In genomic region chr5:20858404-20858803, GRCm38 (mm10) we compare ENCODE assay signal across 25 mouse cellular contexts. TPM values are rescaled to one million over a fixed set of nuclear protein-coding genes. Genes with fewer than 3 reads are reported as not detected.
DNase-seq lines count a peak whose midpoint lies in the region; ATAC-seq and TF ChIP-seq lines count a peak whose summit lies in the region.
"Had no signal": no experiment of that assay in that cellular context is flagged by ENCODE, and none has a peak within 500 bp of the region (broad histone marks: within the 10 kb centered on the region; RNA-seq: fewer than 3 reads in every experiment).

No protein-coding gene starts in this region.

- H3K36me3 ChIP-seq in heart, adult 2 months (ENCODE audit: control insufficient read depth, insufficient read depth, low read length): peaks cover 2% of the 10 kb centered on the region; the same call in 1 of the 2 replicates
- no peaks in the 10 kb centered on the region for H3K36me3 ChIP-seq in liver, embryonic 16.5 days (ENCODE audit: control insufficient read depth, insufficient read depth)
- H3K36me3 ChIP-seq: hindbrain, embryonic 12.5 days; hindbrain, embryonic 15.5 days had no signal

- intact Hi-C loops in heart, adult 2 months (cut with DNase I): no loop called here
- intact Hi-C loops in heart, postnatal 25 days (cut with DNase I): no loop called here

- WGBS in heart, adult 2 months: 76% methylated on average over 2 of the region's 2 CpGs
- 75% methylated on average over 2 of the region's 2 CpGs for WGBS in liver, embryonic 16.5 days (ENCODE audit: insufficient replicate concordance)

- TF ChIP-seq CTCF in heart, adult 2 months (IDR thresholded peaks at IDR 0.05): no peak

- no peak for TF ChIP-seq EP300 in heart, adult 2 months (IDR thresholded peaks at IDR 0.05; ENCODE audit: insufficient read depth, low read depth, low read length)

- no peaks in the 10 kb centered on the region for H3K27me3 ChIP-seq in heart, adult 2 months (ENCODE audit: control insufficient read depth, insufficient read depth, low read length)
- no peaks in the 10 kb centered on the region for H3K27me3 ChIP-seq in liver, embryonic 16.5 days (ENCODE audit: control insufficient read depth, insufficient read depth, low read depth, low read length)
- H3K27me3 ChIP-seq: CH12.LX; forebrain, embryonic 13.5 days; heart, embryonic 13.5 days; hindbrain, embryonic 12.5 days; hindbrain, embryonic 15.5 days; Patski had no signal

- TF ChIP-seq POLR2A in heart, adult 2 months (IDR thresholded peaks at IDR 0.05; ENCODE audit: insufficient read depth, low read depth, low read length): no peak

- no peak overlapping the region for H3K9ac ChIP-seq in heart, adult 2 months (ENCODE audit: low read depth, low read length)
- no peak overlapping the region for H3K9ac ChIP-seq in liver, embryonic 16.5 days (ENCODE audit: low read depth, low read length)
- H3K9ac ChIP-seq: forebrain, embryonic 13.5 days; heart, embryonic 13.5 days; hindbrain, embryonic 12.5 days; hindbrain, embryonic 15.5 days had no signal

- H3K4me1 ChIP-seq in heart, adult 2 months (ENCODE audit: control insufficient read depth, insufficient read depth, low read length): peaks cover 1% of the 10 kb centered on the region
- H3K4me1 ChIP-seq in liver, embryonic 16.5 days (ENCODE audit: control insufficient read depth, low read depth, low read length): no peaks in the 10 kb centered on the region
- H3K4me1 ChIP-seq: forebrain, embryonic 10.5 days; heart, embryonic 10.5 days; hindbrain, embryonic 12.5 days; hindbrain, embryonic 15.5 days had no signal

- no peak overlapping the region for H3K4me3 ChIP-seq in heart, adult 2 months
- H3K4me3 ChIP-seq in liver, embryonic 16.5 days (ENCODE audit: low read depth, low read length): no peak overlapping the region
- H3K4me3 ChIP-seq: forebrain, embryonic 10.5 days; forebrain, embryonic 13.5 days; heart, embryonic 10.5 days; heart, embryonic 13.5 days; hindbrain, embryonic 12.5 days; hindbrain, embryonic 15.5 days had no signal

- peak overlapping the region; percentile 34 for H3K27ac ChIP-seq in heart, adult 2 months
- H3K27ac ChIP-seq in liver, embryonic 16.5 days (ENCODE audit: low read length): no peak overlapping the region
- H3K27ac ChIP-seq: forebrain, embryonic 10.5 days; forebrain, embryonic 13.5 days; heart, embryonic 10.5 days; heart, embryonic 13.5 days; hindbrain, embryonic 12.5 days; hindbrain, embryonic 15.5 days had no signal

- ATAC-seq in liver, embryonic 16.5 days (ENCODE audit: low read depth): peak; percentile 48; the same call in 1 of the 2 replicates
- ATAC-seq: forebrain, embryonic 13.5 days; forebrain, embryonic 16.5 days; Patski had no signal

- DNase-seq in heart, adult 2 months: no peak
- DNase-seq in heart, postnatal 25 days (ENCODE audit: low spot score): no peak
- DNase-seq in kidney, adult 9 months: peak; percentile 68
- no peak for DNase-seq in kidney, adult 11 months
- no peak for DNase-seq in liver
- DNase-seq: adrenal gland, postnatal 10 days; adrenal gland, postnatal 36 days; B cell, adult 2 months; cerebellum, adult 18-20 months; cerebellum, adult 9-10 months; cerebellum, postnatal 14 days; gastrocnemius, postnatal 25 days; heart, adult 18-20 months; heart, postnatal 14 days had no signal

- H3K4me2 ChIP-seq in liver, embryonic 16.5 days (ENCODE audit: low read depth, low read length): no peak overlapping the region
- H3K4me2 ChIP-seq: forebrain, embryonic 13.5 days; heart, embryonic 13.5 days; hindbrain, embryonic 12.5 days; hindbrain, embryonic 15.5 days had no signal

- peaks cover 3% of the 10 kb centered on the region; the same call in 1 of the 2 replicates for H3K79me2 ChIP-seq in heart, adult 2 months (replicated peaks; ENCODE audit: control insufficient read depth, insufficient read depth, low read length)

- H3K9me3 ChIP-seq in liver, embryonic 16.5 days (replicated peaks; ENCODE audit: control insufficient read depth, low read length): no peaks in the 10 kb centered on the region
- H3K9me3 ChIP-seq: forebrain, embryonic 10.5 days; forebrain, embryonic 13.5 days; G1E; heart, embryonic 10.5 days; heart, embryonic 13.5 days; hindbrain, embryonic 12.5 days; hindbrain, embryonic 15.5 days had no signal

RNA-seq across cellular contexts. Expression of gene Phtf2, which starts 23.5 kb away (rescaled TPM):
- total RNA-seq in heart, adult 2 months (2021): 10 to 100 TPM; 61.2 to 75.2 TPM
- polyA plus RNA-seq in heart, adult 2 months (2012; rRNA removed): 14.3 and 35.7 TPM in 2 replicates
- total RNA-seq in heart, postnatal 25 days (2021): 10 to 100 TPM; 77.3 to 78.1 TPM
- polyA plus RNA-seq in liver, embryonic 16.5 days (2015; fragmentation: Nextera tagmentation; extraction: Ambion mirVana): 5.6 and 5.7 TPM in 2 replicates

RNA-seq across cellular contexts. Expression of gene Tmem60, which starts 23.6 kb away (rescaled TPM):
- total RNA-seq in heart, adult 2 months (2021): 10 to 100 TPM; 20.9 to 28.3 TPM
- 23.3 and 31.7 TPM in 2 replicates for polyA plus RNA-seq in heart, adult 2 months (2012; rRNA removed)
- 10 to 100 TPM; 23.3 to 25.0 TPM for total RNA-seq in heart, postnatal 25 days (2021)
- 32.4 and 34.5 TPM in 2 replicates for polyA plus RNA-seq in liver, embryonic 16.5 days (2015; fragmentation: Nextera tagmentation; extraction: Ambion mirVana)
